Mouse (Mus musculus): ENCODE measurements at regions not wholly inside any gene's neighbourhood (a gene's known extent, or its start where the extent isn't known, plus 50 kb on each side); places are given as distances from the start of the nearest gene placed in this dataset.

GRCm38 (mm10) chr13:72755036-72755435 lies 126.4 kb downstream of the Irx2 start:
- TF ChIP-seq CTCF (IDR thresholded peaks at IDR 0.05; ENCODE audit: low read depth, low read length) (no peak), POLR2A (IDR thresholded peaks at IDR 0.05; ENCODE audit: borderline replicate concordance, low read depth, low read length) (no peak)
